Mouse (Mus musculus): Measurements from ENCODE around the gene Dnaja1.

Gene Dnaja1

GRCm38 (mm10) chr4:40722011-40722666, at the start of gene Dnaja1:
Gene Dnaja1, plus strand, starts transcription at chr4:40722150.
- peak; percentile 99 for DNase-seq (ENCODE audit: low spot score)

DNA sequence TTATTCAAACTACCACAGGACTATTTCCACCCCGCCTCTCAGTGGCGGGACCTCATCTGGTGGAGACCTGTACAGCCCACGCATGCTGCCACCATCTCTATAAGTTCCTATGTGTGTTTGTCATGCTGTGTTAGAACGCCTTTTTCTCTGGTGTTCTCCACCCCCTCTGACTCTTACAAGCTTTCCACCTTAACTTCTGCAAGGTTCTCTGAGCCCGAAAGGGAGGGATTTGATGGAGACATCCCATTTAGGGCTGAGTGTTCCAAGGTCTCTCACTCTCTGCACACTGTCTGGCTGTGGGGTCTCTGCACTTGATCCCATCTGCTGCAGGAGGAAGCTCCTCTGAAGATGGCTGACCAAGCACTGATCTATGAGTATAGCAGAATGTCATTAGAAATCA, 48.4 kb upstream of the Dnaja1 start:
- no peak for DNase-seq (ENCODE audit: low spot score)

GRCm38 (mm10) chr4:40676338-40676737, 45.6 kb upstream of the Dnaja1 start:
- DNase-seq (ENCODE audit: low spot score): no peak

DNA sequence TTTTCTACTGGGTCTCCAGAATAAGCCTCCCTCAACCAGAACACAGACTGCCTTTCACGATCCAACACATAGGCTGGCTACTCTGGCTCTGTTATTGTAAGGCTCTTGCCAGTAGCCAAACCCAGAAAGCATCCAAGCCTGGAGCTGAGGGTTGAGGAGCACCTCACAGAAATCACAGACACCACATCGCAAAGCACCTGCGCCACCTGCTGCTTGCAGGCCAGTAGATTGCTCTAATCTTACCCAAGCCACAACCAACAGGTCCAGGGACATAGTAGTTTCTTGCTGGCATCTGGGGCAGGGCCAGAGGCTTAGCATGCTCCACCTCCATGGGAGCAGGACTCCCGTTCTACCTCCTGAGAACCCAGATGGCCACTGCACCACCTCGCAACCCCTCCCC, 44.8 kb upstream of the Dnaja1 start:
- DNase-seq (ENCODE audit: low spot score): no peak

DNA sequence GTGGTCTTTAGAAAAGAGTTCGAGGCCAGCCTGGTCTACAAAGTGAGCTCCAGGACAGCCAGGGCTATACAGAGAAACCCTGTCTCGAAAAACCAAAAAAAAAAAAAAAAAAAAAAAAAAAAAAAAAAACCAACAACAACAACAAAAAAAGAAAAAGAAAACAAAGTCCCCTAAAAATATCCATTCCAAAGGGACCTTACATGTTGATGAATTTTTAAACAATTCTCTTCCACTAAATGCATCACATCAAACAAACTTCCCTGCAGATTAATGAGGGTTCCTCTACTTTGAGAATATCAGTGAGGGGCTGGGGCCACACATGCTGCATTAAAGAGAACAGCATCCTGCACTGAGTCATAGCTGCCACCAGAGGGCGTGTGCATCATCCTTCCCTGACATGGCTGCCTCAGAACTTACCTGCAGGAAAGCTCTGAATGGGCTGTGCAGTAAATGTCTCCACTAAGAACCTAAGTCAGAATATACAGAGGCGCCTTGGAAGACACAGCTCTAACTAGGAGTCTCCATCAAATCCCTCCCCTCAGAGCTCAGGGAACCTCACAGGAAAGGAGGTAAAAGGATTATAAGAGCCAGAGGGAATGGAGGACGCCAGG, 41.6 kb upstream of the Dnaja1 start:
- no peak for DNase-seq (ENCODE audit: low spot score)

GRCm38 (mm10) chr4:40681908-40682307, 40.0 kb upstream of the Dnaja1 start:
- no peak for DNase-seq (ENCODE audit: low spot score)

DNA sequence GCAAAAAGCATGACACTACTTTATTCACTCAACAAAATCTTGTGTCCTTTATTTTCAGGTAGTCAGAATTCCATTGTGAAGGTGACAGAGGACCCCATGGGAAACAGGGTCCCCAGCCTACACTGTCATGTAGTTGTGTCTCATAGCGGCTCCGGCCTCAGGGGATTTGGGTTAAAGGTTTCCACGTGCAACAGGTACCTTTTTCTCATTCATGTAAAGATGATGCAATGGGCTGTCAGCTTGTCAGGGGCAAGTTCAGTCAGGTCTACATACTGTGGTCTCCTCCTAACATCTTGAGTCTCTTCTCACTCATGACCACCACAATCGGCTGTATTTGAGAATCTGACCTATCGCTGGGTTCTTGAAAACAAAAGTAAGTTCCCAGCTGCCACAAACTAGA, 39.6 kb upstream of the Dnaja1 start:
- no peak for DNase-seq (ENCODE audit: low spot score)

GRCm38 (mm10) chr4:40683306-40683705, 38.6 kb upstream of the Dnaja1 start:
- no peak for DNase-seq (ENCODE audit: low spot score)

- no peak for DNase-seq (ENCODE audit: low spot score)
Observed at GRCm38 (mm10) chr4:40691100-40691499, 30.9 kb upstream of the Dnaja1 start.

DNA sequence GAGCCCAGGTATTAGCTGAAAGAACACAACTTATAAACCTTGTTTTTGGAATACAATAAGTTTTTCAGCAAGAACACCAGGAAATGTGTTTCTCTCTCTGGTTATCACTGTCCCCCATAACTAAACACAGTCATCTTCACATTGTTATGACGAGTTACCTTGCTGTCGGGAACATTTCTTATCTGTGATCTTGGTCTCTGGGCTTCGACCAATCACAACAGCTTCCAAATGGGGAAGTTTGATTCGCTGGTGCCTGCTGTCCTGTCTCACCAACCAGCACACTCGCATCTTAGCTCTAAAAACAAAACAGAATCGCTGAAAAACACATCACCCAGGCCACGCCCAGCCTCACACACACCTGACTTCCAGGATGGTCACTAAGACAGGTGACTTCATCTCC, 24.9 kb upstream of the Dnaja1 start:
- DNase-seq (ENCODE audit: low spot score): no peak

DNA sequence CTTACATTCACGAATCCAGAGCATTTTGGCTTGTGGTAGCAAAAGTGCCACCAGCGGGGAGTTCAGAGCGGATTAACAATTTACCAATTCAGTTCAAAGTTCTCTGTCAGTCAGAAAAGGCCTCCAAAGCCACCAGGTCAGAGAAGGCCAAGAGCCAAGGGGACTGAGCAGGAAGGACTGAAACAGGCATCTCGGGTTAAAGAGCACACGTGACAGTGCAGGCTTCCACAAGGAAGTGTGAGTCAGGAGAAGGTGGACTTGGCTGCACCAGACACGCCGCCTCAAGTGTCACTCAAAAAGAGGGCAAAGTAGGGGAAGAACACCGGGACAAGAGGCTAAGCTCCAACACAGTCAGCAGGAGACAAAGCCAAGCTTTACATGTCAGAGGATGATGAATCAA, 21.7 kb upstream of the Dnaja1 start:
- no peak for DNase-seq (ENCODE audit: low spot score)

DNA sequence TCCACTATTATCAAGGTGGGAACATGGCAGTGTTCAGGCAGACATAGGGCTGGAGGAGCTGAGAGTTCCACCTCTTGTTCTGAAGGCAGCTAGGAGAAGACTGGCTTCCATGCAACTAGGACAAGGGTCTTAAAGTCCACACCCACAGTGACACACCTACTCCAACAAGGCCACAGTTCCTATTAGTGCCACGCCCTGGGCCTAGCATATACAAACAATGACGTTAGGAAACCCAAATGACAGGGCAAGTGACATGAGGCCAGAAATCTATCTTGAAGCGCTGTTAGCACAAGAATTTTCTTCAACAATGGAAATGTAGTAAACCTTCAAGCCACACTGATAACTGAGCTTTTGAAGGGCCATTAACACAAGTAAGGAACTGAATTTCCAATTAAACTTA, 20.2 kb upstream of the Dnaja1 start:
- DNase-seq (ENCODE audit: low spot score): no peak

GRCm38 (mm10) chr4:40702797-40703709, 18.9 kb upstream of the Dnaja1 start, which contains the start of gene Aptx:
Gene Aptx, minus strand, starts transcription at chr4:40703194.
- peak; percentile 95 for DNase-seq (ENCODE audit: low spot score)

- DNase-seq (ENCODE audit: low spot score): no peak
Observed at GRCm38 (mm10) chr4:40703710-40704275, 18.2 kb upstream of the Dnaja1 start.

GRCm38 (mm10) chr4:40717141-40717540, 4.8 kb upstream of the Dnaja1 start:
- DNase-seq (ENCODE audit: low spot score): no peak

- DNase-seq (ENCODE audit: low spot score): no peak
Observed at GRCm38 (mm10) chr4:40720910-40721309, 1.0 kb upstream of the Dnaja1 start.

DNA sequence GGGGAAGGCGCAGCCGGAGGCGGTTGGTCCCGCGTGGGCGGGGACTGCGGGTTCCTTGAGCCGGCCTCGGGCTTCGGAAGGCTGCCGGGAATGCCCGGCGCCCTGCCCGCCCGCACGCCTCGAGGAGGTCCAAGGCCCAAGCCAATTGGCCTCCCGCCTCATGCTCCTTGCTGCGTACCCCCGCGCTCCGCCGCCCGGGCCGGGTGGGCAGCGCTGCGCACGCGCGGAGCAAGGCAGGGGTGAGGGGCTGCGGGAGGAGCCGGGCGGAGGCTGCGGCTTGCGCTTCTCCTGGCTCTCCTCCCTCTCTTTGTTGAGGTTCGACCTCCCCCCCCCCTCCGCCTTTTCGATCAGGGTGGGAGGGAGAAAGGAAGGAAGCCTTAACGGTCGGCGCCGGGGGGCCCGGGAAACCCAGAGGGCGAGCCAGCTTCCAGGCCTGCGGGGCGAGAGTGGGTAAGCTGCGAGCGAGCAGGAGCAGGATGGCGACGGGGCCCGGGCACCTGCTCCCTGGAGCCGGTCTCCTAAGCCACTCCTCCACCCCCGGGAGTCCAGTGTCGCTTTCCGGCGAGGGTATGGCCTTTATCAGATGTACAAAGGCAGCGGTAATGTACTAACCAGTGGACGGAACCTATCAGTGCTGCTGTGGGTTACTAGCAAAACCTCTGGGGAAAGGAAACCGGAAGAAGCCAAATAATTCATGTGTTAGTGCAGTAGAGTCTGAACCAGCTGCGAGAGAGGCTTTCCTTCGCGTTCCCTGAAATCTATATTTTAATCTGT, 924 bp downstream of the Dnaja1 start:
- peak; percentile 52 for DNase-seq (ENCODE audit: low spot score)

DNA sequence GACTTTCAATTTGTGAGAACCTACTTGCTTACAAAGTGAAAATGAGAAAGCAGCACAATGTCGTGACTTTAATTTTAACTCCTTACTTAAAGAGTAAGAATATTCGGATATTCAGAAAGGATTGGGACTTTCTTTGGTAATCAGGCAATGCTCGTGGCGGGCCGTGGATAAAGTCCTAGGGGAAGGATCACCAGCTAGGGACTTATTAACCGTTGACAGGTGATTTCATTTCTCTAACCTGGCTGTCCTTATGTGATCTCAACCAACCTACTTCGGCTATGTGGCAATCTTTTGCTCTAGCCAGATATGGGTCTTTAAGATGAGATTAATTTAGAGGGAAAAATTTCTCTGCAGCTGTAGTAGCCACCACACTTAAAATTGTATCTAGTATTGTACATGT, 3.2 kb downstream of the Dnaja1 start:
- no peak for DNase-seq (ENCODE audit: low spot score)

DNA sequence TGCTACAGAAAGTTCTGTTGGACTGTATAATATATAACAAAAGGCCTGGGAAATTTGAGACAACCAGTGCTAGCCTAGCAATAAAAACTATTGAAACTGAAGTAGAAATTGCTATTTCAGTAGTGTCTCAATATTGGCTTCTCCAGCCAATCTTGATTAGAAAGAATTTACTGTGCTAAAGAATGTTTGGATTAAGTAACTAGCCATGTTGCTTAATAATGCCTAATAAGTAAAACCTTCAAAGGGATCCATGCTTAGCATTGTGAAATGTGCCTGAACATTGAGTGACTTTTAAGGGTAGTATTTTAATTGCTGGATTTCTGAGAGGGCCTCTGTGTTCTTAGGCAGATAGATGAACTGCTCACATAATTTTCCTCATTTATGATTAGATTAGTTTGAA, 3.6 kb downstream of the Dnaja1 start:
- no peak for DNase-seq (ENCODE audit: low spot score)

DNA sequence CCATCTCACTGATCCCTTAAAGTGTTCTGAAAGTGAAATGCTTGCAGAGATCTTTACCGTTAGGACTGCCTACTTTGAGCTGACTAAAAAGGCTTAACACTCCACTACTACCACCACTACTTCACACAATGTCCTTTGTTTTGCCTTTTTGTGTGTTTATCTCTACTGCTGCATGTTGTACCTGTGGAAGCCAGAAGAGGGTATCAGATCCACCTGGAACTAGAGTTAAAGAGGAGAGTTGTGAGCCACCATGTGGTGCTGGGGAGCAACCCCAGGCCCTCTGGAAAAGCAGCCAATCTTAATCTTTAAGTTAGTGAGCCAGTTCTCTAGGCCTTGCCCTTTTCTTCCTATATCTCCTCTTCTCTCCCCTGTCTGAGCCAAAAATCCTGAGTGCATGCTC, 5.3 kb downstream of the Dnaja1 start:
- no peak for DNase-seq (ENCODE audit: low spot score)

DNA sequence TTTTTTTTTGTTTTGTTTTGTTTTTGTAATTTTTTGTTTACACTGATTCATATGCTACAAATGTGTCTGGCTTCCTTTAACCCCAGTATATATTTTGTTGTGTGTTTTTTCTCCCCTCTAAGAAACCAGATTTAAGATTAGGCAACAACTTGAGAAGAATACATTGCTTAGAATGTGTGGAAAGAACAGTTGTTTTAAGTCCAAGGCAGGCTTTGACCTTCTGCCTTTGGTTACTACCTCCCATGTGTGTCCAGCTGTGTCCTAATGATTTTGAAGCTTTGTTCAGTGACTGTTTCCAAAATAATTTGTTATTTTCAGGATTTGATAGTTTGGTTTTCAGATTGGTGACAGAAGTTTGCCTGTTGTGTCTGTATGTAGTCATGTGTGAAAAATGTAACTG, 9.3 kb downstream of the Dnaja1 start:
- DNase-seq (ENCODE audit: low spot score): no peak

DNA sequence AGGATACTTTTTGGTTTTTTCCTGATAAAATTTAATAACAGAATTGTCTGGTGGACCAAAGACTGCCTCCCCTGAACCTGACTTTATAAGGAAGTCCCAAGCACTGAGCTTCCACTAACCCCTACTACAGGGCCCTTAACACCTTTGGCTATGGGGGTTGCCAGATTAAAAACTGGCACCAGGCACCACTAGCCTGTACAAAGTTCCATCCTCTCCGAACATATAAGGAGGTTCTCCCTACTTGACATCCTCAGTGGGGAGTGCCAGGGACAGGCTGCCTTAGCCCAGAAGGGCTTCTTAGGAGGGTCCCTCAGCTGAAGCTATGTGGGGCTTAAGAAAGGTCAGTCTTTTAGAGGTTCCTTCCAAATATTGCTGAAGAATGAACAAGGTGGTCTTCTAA, 13.4 kb downstream of the Dnaja1 start:
- no peak for DNase-seq (ENCODE audit: low spot score)
